Mouse (Mus musculus): ENCODE measurements around the gene Gm49387. TPM values are rescaled to one million over a fixed set of nuclear protein-coding genes. Genes with fewer than 3 reads are reported as not detected.
A peak's percentile ranks its signal among the peaks of the same experiment; 100 is the strongest.

Gm49387 gene
- polyA plus RNA-seq, 1 experiment, result not detected

DNA sequence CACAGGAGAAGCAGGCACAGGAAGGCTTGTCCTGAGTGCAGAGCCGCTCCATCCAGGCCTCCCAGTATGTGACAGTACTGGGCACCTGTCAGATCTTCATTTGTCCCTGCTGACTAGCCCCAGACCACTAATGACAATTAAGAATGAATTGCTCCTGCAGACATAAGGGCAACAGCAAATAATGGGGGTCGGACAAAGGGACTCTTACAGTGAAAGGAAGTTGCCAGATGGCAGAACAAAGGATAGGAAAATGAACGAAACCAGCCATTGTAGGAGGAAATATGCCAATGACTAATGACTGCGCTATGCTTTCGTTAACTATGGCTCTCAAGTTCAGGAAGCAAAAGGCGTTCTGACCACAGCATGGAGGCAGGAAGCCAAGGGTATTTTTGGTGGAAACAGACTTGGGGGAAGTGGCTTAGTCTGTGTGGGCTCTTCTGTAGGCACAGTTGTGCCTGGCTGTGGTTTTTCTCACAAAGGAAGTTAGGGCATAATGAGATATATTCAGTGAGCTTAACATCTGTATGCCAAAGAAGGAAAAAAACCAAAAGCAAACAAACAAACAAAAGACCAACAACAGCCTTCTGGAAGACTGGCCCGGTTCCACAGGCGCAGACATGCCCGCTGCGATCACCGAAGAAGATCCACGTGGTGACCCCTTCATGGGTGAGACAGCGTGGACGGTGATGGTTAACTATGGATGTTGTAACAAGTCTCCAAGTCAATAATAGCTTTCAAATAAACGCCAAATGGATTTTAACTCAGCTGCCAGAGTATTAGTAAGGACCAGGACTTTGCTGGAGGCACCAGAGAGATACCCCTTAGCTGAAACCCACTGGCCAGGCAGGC is 29.2 kb upstream of the Gm49387 start:
- Histone ChIP-seq H3K27ac (ENCODE audit: insufficient read depth, low read length) (peak overlapping the region; percentile 98), H3K4me1 (ENCODE audit: control insufficient read depth, insufficient read depth, low read length) (peaks cover 12% of the 10 kb centered on the region)
- TF ChIP-seq CTCF (IDR thresholded peaks at IDR 0.05; ENCODE audit: borderline replicate concordance, insufficient read depth, low read length) (no peak), POLR2A (IDR thresholded peaks at IDR 0.05; ENCODE audit: low read depth, low read length) (peak; percentile 36)

DNA sequence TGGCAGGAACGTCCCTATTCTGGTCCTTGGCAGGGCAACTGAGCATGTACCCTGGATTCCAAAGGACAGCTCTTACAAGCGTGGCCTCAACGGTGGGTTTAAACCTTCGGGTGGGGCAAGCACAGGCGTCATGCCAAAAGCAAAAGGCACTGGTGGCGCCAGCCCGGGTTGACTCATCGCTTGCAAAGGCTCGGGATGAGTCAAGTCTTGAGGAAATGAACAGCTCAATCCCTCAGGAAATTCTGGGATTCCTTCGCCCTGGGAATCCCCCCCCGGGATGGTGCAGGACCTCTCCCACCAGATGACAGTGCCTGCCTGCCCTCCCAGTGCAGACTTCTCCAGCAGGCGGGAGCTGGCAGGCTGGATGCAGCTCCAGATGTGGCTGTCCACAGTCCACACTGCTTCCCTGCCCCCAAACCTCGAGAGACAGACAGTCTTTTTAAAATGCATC is 28.5 kb upstream of the Gm49387 start:
- Histone ChIP-seq H3K27ac (ENCODE audit: insufficient read depth, low read length) (peak overlapping the region; percentile 98), H3K4me1 (ENCODE audit: control insufficient read depth, insufficient read depth, low read length) (peaks cover 18% of the 10 kb centered on the region), H3K4me3 (ENCODE audit: insufficient read depth, low read length) (no peak overlapping the region)
- TF ChIP-seq POLR2A (IDR thresholded peaks at IDR 0.05; ENCODE audit: low read depth, low read length) (no peak), CTCF (IDR thresholded peaks at IDR 0.05; ENCODE audit: borderline replicate concordance, insufficient read depth, low read length) (no peak)

More for the DNA sequence above, 29.2 kb upstream of the Gm49387 start:
- H3K4me3 ChIP-seq (ENCODE audit: insufficient read depth, low read length), result no peak overlapping the region

DNA sequence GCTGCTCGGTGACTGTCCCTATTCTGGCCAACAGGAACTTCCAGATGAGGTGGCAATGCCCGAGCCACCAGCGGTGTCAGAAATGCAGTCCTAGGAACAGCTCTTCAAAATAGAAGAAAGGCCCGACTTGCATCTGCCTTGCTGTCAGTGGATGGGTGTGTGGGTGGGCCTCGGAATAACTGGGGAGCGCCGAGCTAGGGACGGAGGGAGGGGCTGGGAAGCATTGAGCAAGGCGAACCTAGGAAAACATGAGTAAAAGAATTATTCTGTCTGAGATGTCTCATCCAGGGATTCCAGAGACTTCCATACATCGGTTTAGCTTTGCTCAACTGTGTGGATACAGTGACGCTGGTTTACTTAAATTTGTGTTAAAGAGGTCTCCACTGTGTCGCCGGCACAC is 27.6 kb upstream of the Gm49387 start:
- TF ChIP-seq POLR2A (IDR thresholded peaks at IDR 0.05; ENCODE audit: low read depth, low read length) (no peak), CTCF (IDR thresholded peaks at IDR 0.05; ENCODE audit: borderline replicate concordance, insufficient read depth, low read length) (no peak)
- H3K4me1 ChIP-seq (ENCODE audit: control insufficient read depth, insufficient read depth, low read length), result peaks cover 25% of the 10 kb centered on the region
- peak overlapping the region; percentile 98 for H3K27ac ChIP-seq (ENCODE audit: insufficient read depth, low read length)
- no peak overlapping the region for H3K4me3 ChIP-seq (ENCODE audit: insufficient read depth, low read length)

DNA sequence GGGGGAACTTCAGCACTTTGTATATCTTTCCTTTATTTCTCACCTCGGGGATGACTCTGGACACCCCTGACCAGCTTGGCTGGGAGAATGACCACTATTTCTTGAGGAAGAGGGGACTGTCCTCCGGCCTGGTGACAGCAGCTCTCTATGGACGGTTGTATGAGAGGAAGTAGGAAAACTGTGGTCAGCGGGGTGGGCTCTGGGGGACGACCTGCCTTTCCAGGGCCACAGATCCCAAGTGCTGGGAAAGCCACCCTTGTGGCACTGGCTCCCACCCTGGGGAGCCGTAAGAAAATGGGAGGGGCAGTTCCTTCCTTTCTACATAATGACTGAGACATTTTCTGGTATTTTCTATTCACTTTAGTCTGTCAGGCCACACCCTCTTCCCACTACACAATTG is 27.1 kb upstream of the Gm49387 start:
- Histone ChIP-seq H3K4me3 (ENCODE audit: insufficient read depth, low read length) (no peak overlapping the region), H3K27ac (ENCODE audit: insufficient read depth, low read length) (peak overlapping the region; percentile 98), H3K4me1 (ENCODE audit: control insufficient read depth, insufficient read depth, low read length) (peaks cover 31% of the 10 kb centered on the region)
- TF ChIP-seq CTCF (IDR thresholded peaks at IDR 0.05; ENCODE audit: borderline replicate concordance, insufficient read depth, low read length), result no peak
- no peak for TF ChIP-seq POLR2A (IDR thresholded peaks at IDR 0.05; ENCODE audit: low read depth, low read length)

DNA sequence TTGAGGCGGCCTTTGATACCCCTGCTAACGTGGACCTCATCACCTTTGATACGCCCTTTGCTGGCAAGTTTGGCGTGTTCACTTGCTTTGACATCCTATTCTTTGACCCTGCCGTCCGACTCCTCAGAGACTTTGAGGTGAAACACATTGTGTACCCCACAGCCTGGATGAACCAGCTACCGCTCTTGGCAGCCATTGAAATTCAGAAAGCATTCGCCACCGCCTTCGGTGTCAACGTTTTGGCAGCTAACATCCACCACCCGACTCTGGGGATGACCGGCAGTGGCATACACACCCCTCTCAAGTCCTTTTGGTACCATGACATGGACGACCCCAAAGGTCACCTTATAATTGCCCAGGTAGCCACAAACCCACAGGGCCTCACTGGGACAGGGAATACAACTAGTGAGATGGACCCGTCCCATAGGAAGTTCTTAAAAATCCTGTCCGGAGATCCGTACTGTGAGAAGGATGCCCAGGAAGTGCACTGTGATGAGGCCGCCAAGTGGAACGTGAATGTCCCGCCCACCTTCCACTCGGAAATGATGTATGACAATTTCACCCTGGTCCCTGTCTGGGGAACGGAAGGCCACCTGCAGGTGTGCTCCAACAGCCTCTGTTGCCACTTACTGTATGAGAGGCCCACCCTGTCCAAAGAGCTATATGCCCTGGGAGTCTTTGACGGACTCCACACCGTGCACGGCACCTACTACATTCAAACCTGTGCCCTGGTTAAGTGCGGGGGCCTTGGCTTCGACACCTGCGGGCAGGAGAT is 26.4 kb upstream of the Gm49387 start:
- no peak overlapping the region for H3K4me3 ChIP-seq (ENCODE audit: insufficient read depth, low read length)
- TF ChIP-seq POLR2A (IDR thresholded peaks at IDR 0.05; ENCODE audit: low read depth, low read length), result no peak
- TF ChIP-seq CTCF (IDR thresholded peaks at IDR 0.05; ENCODE audit: borderline replicate concordance, insufficient read depth, low read length), result no peak
- no peak overlapping the region for H3K27ac ChIP-seq (ENCODE audit: insufficient read depth, low read length)
- H3K4me1 ChIP-seq (ENCODE audit: control insufficient read depth, insufficient read depth, low read length), result peaks cover 31% of the 10 kb centered on the region

DNA sequence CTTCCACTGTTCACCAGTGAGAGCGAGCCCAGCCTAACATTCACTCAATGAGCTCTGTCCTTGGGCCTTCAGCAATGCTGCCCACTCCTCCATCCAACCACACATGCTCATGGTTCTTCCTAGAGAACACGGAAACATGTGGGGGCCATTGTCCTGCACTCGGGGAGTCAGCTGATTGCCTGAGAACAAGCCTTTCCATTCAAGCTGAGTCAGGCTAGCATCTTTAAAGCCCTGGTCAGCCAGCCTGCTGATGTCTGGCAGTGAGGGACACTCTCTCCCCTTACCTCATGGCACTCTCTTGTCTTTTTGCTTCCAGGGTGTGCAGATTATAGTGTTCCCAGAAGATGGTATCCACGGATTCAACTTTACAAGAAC is 24.9 kb upstream of the Gm49387 start:
- Histone ChIP-seq H3K27ac (ENCODE audit: insufficient read depth, low read length) (peak overlapping the region; percentile 99), H3K4me3 (ENCODE audit: insufficient read depth, low read length) (no peak overlapping the region), H3K4me1 (ENCODE audit: control insufficient read depth, insufficient read depth, low read length) (peaks cover 32% of the 10 kb centered on the region)
- TF ChIP-seq POLR2A (IDR thresholded peaks at IDR 0.05; ENCODE audit: low read depth, low read length), result no peak
- no peak for TF ChIP-seq CTCF (IDR thresholded peaks at IDR 0.05; ENCODE audit: borderline replicate concordance, insufficient read depth, low read length)

DNA sequence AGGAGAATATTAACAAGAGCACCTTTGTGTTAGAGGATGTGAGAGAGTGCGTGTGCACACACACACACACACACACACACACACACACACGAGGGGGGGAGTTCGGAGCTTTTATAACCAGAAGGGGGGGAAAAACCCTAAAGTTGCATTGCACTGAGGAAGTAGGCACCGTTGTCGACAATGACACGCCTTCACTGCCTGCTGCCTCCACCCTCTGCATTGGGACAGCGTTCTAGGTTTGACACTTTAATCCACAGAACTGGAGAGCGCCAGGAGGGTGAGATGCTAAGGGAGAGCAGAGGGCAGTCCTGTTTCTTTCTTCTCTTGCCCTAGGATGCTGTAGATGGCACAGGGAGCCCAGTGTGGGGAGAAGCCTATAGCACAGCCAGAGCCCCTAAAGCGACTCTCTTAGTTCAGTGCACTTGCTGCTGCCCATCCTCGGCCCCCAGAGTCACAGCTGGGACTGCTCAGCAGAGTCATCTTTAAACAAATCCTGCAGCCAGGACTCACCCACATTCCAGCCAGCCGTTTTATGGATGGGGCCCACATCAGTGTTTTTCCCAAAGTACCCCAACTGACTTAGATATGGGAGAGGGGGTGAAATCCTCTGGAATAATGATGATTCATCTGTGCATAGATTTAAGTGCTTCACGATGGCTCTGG is 24.4 kb upstream of the Gm49387 start:
- H3K27ac ChIP-seq (ENCODE audit: insufficient read depth, low read length), result peak overlapping the region; percentile 99
- H3K4me3 ChIP-seq (ENCODE audit: insufficient read depth, low read length), result no peak overlapping the region
- no peak for TF ChIP-seq POLR2A (IDR thresholded peaks at IDR 0.05; ENCODE audit: low read depth, low read length)
- TF ChIP-seq CTCF (IDR thresholded peaks at IDR 0.05; ENCODE audit: borderline replicate concordance, insufficient read depth, low read length), result no peak
- H3K4me1 ChIP-seq (ENCODE audit: control insufficient read depth, insufficient read depth, low read length), result peaks cover 30% of the 10 kb centered on the region

DNA sequence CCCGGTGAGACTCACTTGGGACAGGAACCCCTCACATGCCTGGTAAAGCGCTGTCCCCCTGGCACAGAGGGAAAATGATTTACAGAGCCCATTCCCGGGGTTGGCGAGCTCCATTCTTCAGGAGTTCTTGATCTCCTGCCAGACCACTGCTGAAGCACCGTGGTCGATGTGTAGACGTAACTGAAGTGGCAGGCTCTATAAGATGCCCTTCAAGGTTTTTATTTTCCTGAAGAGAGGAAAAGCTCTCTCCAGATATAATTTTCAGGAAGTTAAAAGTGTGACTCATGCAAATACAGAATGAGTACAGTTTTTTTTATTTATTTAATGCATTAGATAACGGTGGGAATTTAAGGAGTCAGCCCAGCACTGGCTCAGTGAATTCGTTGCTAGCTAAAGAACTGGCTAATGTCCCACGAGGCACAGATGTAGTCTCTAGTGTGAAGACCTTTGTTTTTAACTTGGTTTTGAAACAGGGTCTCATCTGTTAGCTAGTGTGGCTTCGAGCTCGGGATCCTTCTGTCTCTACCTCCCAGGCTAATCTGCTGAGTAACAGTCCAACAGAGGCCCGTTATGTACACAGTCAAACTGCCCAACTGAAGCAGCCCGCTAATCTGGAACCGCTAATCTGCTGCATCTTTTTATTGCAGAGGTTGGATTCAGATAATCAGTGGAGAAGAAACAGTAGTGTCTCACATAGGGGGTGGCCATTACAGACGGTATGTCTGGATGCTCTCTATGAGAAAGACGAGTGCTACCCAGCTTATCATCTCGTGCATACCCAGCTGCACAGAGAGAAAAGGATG is 23.6 kb upstream of the Gm49387 start:
- Histone ChIP-seq H3K27ac (ENCODE audit: insufficient read depth, low read length) (peak overlapping the region; percentile 99), H3K4me3 (ENCODE audit: insufficient read depth, low read length) (no peak overlapping the region), H3K4me1 (ENCODE audit: control insufficient read depth, insufficient read depth, low read length) (peaks cover 34% of the 10 kb centered on the region)
- no peak for TF ChIP-seq POLR2A (IDR thresholded peaks at IDR 0.05; ENCODE audit: low read depth, low read length)
- TF ChIP-seq CTCF (IDR thresholded peaks at IDR 0.05; ENCODE audit: borderline replicate concordance, insufficient read depth, low read length), result no peak
